Mouse (Mus musculus): ENCODE results near the gene Tmcc2.
A peak's percentile ranks its signal among the peaks of the same experiment; 100 is the strongest.

Tmcc2 gene

GRCm38 (mm10) chr1:132315889-132316624 is 75.0 kb downstream of the Tmcc2 start, which contains the start of gene Nuak2:
Gene Nuak2, plus strand, starts transcription at chr1:132316126.
- DNase-seq (ENCODE audit: low read depth, low spot score): peak; percentile 78

- peak; percentile 48 for DNase-seq (ENCODE audit: low read depth, low spot score)
Observed at GRCm38 (mm10) chr1:132312703-132313102, 78.4 kb downstream of the Tmcc2 start.

GRCm38 (mm10) chr1:132312043-132312442 is 79.0 kb downstream of the Tmcc2 start:
- DNase-seq (ENCODE audit: low read depth, low spot score): no peak

GRCm38 (mm10) chr1:132311174-132311859 is 79.8 kb downstream of the Tmcc2 start:
- no peak for DNase-seq (ENCODE audit: low read depth, low spot score)

- DNase-seq (ENCODE audit: low read depth, low spot score): no peak
Observed at GRCm38 (mm10) chr1:132310754-132311153, 80.3 kb downstream of the Tmcc2 start.

GRCm38 (mm10) chr1:132308674-132309073 is 82.4 kb downstream of the Tmcc2 start:
- no peak for DNase-seq (ENCODE audit: low read depth, low spot score)

- DNase-seq (ENCODE audit: low read depth, low spot score): no peak
Observed at GRCm38 (mm10) chr1:132307962-132308361, 83.1 kb downstream of the Tmcc2 start.

- DNase-seq (ENCODE audit: low read depth, low spot score): no peak
Observed at GRCm38 (mm10) chr1:132306808-132307207, 84.3 kb downstream of the Tmcc2 start.

All from CD4-positive helper T cell, adult 2 months (primary cell).